Mouse (Mus musculus): ENCODE measurements around the gene Adal.

The Adal gene

GRCm38 (mm10) chr2:121178828-121179479, 38.7 kb downstream of the Adal start:
- DNase-seq (ENCODE audit: low spot score) = no peak

GRCm38 (mm10) chr2:121183431-121183830, 43.2 kb downstream of the Adal start:
- DNase-seq (ENCODE audit: low spot score) = no peak

GRCm38 (mm10) chr2:121184142-121184541, 43.9 kb downstream of the Adal start:
- no peak for DNase-seq (ENCODE audit: low spot score)

- no peak for DNase-seq (ENCODE audit: low spot score)
Measured at GRCm38 (mm10) chr2:121188530-121188929, 48.3 kb downstream of the Adal start.

- DNase-seq (ENCODE audit: low spot score) = no peak
Measured at GRCm38 (mm10) chr2:121195466-121195865, 55.2 kb downstream of the Adal start.

GRCm38 (mm10) chr2:121204276-121204675, 64.0 kb downstream of the Adal start:
- no peak for DNase-seq (ENCODE audit: low spot score)
